Mouse (Mus musculus) thymus, postnatal 4 days (tissue): ENCODE data around the gene Haus6.

ENCODE experiments used
- DNase-seq: peaks from one replicate; pipeline ENCODE4 v3.0.0; 2021

The Haus6 gene

DNA sequence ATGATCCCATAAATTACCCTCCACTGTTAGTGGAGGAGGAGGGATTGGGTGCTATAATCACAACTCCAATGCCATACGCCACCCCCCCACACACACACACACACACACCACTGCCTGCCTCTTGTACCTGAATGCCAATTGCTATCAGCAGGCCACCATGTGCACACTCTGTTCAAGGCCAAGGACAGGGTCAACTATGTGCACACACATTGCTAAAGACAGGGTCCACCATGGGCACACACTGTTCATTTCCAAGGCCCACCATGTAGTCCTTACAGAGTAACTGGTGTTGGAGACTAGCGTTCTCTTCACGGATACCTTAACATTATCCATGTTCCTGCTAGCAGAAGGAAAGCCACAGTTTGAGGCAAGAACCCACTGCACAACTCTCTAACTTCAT lies 50.8 kb downstream of the Haus6 start:
- no peak for DNase-seq

DNA sequence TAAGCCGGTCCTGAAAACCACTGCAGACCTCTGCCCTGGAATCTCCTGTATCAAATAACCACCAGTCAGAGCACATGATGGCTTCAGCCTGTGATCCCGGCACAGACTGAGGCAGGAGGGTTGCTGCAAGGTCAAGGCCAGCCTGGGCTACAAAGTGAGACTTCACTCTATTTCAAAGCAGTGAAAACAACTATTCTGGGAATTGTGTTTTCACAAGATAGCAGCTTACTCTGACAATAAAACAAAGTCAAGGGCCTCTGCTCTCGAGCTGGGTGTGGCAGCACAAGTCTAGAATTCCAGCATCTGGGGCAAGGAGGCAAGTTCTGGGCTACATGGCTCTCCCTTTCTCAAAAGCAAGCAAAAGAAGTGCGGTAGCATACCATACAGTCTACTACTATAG lies 52.8 kb downstream of the Haus6 start:
- DNase-seq: no peak

DNA sequence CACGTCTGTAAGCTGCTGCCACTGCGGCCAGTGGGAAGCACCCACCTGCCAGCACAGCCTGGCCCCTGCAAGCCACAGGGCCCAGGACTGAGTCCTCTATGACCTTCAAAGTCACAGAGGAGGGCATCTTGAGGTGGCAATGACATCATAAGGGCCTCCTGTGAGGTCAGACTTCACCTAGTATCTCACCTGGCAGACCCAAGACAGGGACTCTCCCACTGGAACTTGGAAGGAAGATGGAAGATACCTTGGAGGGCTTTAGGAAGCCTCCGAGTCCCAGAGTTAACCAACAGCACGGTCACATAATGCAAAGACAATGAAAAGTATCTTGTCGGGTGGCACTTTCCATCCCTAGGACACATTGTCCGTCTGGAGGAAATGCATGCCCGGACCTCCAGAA lies 53.6 kb downstream of the Haus6 start, which contains the start of gene Saxo1:
Saxo1 (minus strand) TSS at position 101 of the 400 bp plus-strand sequence.
- DNase-seq: no peak

DNA sequence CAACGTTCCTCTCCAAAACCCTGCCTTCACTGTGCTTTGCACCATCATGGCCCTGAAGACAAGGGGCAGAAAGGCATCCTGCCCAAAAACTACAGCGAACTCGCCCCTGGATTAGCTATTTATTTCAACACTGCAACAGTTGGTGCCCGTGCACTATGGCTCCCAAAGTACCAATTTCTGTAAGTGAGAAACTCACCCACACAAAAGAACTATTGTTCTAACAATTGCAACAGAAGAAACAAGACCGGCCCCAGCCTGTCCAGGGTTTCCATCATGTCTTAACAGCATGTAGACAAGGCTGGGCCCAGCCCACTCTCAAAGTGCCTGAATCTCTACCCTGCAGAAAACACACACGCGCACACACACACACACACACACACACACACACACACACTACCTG lies 54.5 kb downstream of the Haus6 start:
- no peak for DNase-seq

DNA sequence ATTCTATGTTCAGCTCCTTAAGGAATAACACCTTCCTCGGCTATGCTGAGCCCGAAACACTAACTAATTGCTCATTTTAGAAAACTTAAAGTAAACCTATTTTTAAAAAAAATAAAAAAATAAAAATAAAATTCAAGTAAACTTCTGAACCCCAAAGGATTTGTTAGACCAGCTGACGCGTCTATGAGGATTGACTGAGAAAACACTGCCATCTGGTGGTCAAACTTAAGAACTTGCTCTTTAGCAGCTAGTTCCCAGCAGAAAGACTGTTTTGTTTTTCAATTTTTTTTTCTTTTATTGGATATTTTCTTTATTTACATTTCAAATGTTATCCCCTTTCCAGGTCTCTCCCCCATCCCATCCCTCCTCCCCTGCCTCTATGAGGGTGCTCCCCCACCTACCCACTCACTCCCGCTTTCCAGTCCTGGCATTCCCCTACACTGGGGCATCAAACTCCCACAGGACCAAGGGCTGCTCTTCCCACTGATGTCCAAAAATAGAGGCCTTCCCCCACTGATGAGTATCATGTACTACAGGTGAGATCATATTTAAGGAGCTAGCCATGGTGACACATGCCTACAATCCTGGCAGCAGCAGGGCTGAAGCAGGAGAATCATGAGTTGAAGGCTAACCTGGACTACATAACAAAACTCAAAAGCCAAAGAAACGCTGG lies 56.7 kb downstream of the Haus6 start:
- no peak for DNase-seq

DNA sequence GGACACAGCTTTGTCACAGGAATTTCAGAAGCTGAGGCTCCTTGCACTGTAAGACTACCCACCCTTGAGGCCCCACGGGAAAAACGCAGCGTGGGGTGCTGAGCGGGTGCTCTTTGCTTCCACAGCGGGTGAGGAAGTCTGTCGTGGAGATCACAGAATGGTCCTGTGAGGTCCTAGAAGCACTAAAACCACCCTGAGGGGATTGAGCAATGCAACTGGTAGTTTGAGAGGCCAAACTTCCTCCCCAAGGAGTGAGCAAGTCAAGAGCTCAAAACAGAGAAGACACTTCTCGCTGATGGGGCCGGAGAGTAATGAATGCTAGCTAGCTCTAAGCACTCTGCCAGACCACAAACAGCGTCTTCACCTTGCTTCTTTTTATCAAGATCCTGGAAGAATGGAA lies 63.5 kb downstream of the Haus6 start:
- DNase-seq: no peak

DNA sequence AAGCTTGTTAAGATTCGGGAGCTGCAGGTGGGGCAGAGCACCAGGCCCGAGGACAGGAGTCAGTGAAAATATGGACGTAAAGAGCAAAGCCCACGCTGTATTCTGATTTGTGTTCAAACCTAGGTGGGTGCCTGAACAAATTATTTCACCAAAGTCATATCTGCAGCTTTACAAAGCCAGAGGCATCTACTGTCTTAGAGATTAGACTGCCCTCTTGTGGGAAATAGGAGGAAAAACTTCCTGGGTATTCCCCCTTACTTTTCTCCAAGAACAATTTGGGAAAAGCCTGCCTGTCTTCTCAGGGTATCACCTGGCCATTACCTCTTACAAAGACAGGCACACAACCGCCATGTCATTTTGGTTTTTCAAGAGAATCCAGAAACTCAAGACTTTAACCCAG lies 66.2 kb downstream of the Haus6 start:
- DNase-seq: no peak

DNA sequence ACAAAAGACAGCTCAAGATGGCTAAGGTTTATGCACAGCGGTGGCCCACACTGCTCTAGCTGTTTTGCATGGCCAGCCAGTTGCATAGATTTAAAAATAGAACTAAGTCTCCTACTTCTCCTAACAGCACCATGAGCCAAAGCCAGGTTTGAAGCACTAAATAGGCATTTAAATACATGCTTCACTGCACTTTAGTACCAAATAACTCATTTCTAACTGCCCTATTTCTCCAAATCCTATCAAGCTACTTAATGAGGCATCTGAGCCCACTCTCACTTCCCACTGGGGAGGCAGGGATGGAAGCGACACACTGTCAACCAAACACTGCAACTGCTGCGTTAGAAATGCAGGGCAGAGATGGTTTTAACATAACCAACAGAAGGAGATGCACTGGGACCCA lies 67.9 kb downstream of the Haus6 start:
- DNase-seq: no peak

DNA sequence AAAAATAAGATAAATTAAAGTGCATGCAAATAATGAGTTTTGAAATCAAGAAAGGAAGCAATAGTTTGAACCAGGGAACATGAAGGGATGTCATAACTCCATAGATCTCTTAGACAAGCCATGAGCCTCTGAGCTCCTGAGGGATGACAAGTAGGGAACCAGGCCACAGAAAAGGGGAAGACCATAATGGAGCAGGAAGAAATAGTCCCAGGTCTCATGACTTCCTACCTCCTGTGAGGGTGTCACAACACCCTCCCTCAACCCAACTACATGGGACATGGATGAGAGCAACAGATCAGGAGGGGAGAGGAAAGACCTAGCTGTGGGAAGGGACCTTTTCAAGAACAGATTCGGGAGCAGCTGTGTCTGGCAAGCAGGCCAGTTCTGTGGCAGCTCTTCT lies 70.3 kb downstream of the Haus6 start:
- DNase-seq: no peak

DNA sequence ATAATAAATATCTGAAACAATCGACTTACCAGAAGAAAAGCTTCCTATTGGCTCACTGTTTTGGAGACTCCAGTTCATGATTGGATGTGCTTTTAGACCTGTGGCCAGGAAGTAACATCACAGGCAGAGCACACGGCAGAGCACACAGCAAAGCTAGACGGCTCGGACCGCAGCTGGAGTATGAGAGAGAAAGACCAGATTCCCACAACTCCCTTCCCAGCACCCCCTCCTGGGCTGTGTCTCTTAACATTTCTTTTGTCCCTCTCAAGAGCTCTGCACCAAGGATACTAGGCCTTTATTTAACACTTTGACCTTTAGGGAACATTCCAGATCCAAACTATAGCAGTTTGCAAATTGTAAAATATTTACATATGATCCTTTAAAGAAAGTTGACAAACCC lies 72.9 kb downstream of the Haus6 start:
- DNase-seq: no peak

DNA sequence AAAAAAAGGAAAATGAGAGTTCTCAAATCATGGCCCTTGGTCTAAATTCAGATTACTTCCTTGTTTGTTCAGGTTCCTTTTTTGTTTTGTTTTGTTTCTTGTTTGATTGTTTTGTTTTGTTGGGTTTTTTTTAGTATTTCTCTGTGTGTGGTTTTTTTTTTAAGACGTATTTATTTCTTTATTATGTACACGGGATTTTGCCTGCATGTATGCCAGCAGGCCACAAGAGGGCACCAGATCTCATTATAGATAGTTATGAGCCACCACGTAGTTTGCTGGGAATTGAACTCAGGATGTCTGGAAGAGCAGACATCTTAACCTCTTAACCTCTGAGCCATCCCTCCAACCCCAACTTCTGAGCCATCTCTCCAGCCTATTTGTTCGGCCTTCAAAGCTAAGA lies 73.9 kb downstream of the Haus6 start:
- peak; percentile 68 for DNase-seq

DNA sequence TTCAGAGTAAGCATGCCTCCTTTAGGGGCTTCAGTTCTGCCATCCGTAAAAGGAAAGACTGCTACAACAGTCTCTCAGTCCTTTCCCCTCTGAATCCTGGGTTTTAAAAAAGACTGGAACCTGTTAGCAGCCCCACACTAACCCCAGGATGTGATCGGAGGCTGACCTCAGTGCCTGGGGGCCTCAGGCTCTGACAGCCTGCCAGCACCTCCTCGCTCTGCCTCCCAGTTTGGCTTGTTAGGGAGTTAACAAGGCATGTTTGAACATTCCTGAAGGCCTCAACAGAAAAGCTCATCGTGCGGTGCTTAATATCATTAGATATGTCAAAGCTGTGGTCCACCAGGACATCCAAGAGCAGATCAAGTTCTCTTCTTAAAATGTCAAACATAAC lies 77.8 kb downstream of the Haus6 start:
- no peak for DNase-seq

DNA sequence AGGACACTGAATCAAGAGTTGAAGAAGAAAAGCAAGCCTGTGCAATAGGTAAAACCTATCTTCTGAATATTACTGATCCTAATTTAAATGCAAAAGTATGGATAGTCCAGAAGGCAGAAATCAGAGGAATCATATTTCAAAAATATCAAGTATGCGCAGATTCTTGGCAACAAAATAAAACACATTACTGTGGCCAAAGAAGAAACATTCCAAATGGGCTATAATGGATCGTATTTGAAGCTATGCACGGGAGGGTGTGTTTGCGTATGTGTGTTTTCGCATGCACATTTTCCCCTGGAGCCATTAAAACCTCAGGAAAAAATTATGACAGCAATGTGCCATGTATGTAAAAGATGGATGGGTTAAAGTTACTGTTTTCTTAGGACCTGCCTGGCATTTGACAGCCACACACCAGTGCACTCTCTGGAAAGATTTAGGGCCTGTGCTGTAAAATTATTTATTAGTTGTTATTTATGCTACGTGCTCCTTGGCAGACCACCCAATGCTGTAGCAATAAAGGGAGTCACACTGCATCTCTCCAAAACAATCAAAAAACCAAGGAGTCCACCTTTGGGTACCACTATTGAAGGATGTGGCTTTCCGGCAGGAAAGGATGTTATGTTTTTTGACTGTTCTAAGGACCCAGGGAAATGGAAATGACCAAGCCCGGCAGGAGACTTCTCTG lies 78.3 kb downstream of the Haus6 start:
- DNase-seq: no peak

DNA sequence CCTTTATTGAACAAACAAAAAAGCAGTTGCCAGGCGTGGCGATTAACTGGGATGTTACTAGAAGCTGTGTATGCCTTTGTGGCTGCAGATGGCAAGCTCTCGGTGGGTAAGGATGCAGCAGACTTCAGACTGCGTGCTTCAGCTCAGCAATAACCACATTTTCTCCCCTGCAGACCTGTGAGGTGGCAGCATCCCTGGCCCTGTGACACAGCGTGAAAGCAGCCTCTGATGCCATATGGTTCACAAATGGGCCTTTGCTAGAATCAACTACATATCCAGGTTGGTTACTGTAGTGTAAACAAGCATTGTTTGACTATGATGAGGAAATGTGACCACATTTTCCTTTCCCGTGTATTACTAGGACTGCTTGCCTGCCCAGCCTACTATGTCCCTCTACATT lies 82.7 kb downstream of the Haus6 start:
- no peak for DNase-seq
